Mouse (Mus musculus): ENCODE data around the gene Taok2.

The Taok2 gene

GRCm38 (mm10) chr7:126870520-126870891 is 14.0 kb downstream of the Taok2 start:
- DNase-seq (ENCODE audit: low read depth, low spot score), result no peak

- DNase-seq (ENCODE audit: low read depth, low spot score), result no peak
Measured at GRCm38 (mm10) chr7:126869780-126870519, 14.6 kb downstream of the Taok2 start.

- DNase-seq (ENCODE audit: low read depth, low spot score), result no peak
Measured at GRCm38 (mm10) chr7:126868003-126868402, 16.5 kb downstream of the Taok2 start.

GRCm38 (mm10) chr7:126867534-126867933 is 17.0 kb downstream of the Taok2 start:
- no peak for DNase-seq (ENCODE audit: low read depth, low spot score)

GRCm38 (mm10) chr7:126863791-126864190 is 20.7 kb downstream of the Taok2 start:
- no peak for DNase-seq (ENCODE audit: low read depth, low spot score)

GRCm38 (mm10) chr7:126862147-126862784 is 22.2 kb downstream of the Taok2 start, which contains the start of gene Ino80e:
Ino80e (minus strand) TSS chr7:126862377.
- DNase-seq (ENCODE audit: low read depth, low spot score), result peak; percentile 80

- DNase-seq (ENCODE audit: low read depth, low spot score), result peak; percentile 87
Measured at GRCm38 (mm10) chr7:126861429-126862130, 22.9 kb downstream of the Taok2 start, which contains the start of gene Hirip3. Hirip3 (plus strand) TSS chr7:126861972.

GRCm38 (mm10) chr7:126860987-126861386 is 23.5 kb downstream of the Taok2 start:
- DNase-seq (ENCODE audit: low read depth, low spot score), result no peak

GRCm38 (mm10) chr7:126856741-126857420 is 27.6 kb downstream of the Taok2 start:
- DNase-seq (ENCODE audit: low read depth, low spot score), result peak; percentile 40

GRCm38 (mm10) chr7:126855641-126856040 is 28.9 kb downstream of the Taok2 start:
- DNase-seq (ENCODE audit: low read depth, low spot score), result no peak

- no peak for DNase-seq (ENCODE audit: low read depth, low spot score)
Measured at GRCm38 (mm10) chr7:126853454-126853853, 31.0 kb downstream of the Taok2 start.

- no peak for DNase-seq (ENCODE audit: low read depth, low spot score)
Measured at GRCm38 (mm10) chr7:126851192-126851591, 33.3 kb downstream of the Taok2 start.

- no peak for DNase-seq (ENCODE audit: low read depth, low spot score)
Measured at GRCm38 (mm10) chr7:126850161-126850560, 34.3 kb downstream of the Taok2 start.

GRCm38 (mm10) chr7:126848794-126849193 is 35.7 kb downstream of the Taok2 start:
- no peak for DNase-seq (ENCODE audit: low read depth, low spot score)

- DNase-seq (ENCODE audit: low read depth, low spot score), result no peak
Measured at GRCm38 (mm10) chr7:126847421-126848398, 36.8 kb downstream of the Taok2 start.

- no peak for DNase-seq (ENCODE audit: low read depth, low spot score)
Measured at GRCm38 (mm10) chr7:126847116-126847420, 37.4 kb downstream of the Taok2 start, which contains the start of gene Doc2a. Doc2a (plus strand) TSS chr7:126847416.

- no peak for DNase-seq (ENCODE audit: low read depth, low spot score)
Measured at GRCm38 (mm10) chr7:126845516-126845915, 39.0 kb downstream of the Taok2 start.

- DNase-seq (ENCODE audit: low read depth, low spot score), result no peak
Measured at GRCm38 (mm10) chr7:126843276-126843675, 41.2 kb downstream of the Taok2 start.

- no peak for DNase-seq (ENCODE audit: low read depth, low spot score)
Measured at GRCm38 (mm10) chr7:126833294-126833693, 51.2 kb downstream of the Taok2 start.

- peak; percentile 89 for DNase-seq (ENCODE audit: low read depth, low spot score)
Measured at GRCm38 (mm10) chr7:126832036-126832598, 52.4 kb downstream of the Taok2 start.

Measured in WW6 (cell line).